Mouse (Mus musculus) left cerebral cortex, adult 8-10 months (tissue): ENCODE results near the gene Coro1c. TPM values are rescaled to one million over a fixed set of nuclear protein-coding genes. Genes with fewer than 3 reads are reported as not detected.

Experiments
- DNase-seq, 2 experiments: peaks; one replicate each; pipeline ENCODE4 v3.0.0; 2022; ENCODE audit warnings: low spot score in 2 of 2
- total RNA-seq, 4 experiments: library from RNA; stranded (reverse); gene quantifications; 2 replicates each; pipeline ENCODE4 v1.2.4; 2022

The Coro1c gene
- total RNA-seq, 4 experiments from 2014 or later, result 76.3 to 95.4 (median 86.2) TPM

DNA sequence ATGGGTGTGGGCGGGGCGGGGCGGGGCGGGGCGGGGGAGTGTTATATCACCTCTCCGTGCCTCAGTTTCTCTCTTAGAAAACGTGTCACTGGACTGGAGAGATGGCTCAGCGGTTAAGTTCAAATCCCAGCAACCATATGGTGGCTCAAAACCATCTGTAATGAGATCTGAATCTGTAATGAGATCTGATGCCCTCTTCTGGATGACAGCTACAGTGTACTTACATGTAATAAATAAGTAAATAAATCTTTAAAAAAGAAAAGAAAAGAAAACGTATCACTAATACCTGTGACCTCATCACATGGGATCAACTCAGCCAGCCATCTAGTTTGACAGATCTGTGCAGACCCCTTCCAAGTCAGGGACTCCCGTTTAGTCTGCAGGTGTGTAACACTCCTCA is 21.0 kb upstream of the Coro1c start:
- DNase-seq, result no peak

DNA sequence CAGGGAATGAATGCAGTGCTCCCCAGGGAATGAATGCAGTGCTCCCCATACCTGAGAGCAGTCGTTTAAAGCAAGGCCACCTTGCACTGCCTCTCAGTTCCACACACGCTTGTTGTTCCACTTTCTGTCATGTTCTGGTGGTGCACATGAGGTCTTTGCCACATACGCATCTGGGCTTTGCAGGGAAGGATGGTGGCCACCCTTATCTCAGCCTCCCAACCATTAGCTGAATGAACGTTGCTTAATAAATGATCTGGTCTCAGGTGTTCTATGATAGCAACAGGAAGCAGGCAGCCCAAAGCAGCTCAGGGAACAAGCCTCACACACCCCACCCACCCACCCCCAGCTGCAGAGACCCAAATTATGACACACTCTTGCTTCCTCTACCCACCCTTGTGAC is 16.1 kb upstream of the Coro1c start:
- no peak for DNase-seq

DNA sequence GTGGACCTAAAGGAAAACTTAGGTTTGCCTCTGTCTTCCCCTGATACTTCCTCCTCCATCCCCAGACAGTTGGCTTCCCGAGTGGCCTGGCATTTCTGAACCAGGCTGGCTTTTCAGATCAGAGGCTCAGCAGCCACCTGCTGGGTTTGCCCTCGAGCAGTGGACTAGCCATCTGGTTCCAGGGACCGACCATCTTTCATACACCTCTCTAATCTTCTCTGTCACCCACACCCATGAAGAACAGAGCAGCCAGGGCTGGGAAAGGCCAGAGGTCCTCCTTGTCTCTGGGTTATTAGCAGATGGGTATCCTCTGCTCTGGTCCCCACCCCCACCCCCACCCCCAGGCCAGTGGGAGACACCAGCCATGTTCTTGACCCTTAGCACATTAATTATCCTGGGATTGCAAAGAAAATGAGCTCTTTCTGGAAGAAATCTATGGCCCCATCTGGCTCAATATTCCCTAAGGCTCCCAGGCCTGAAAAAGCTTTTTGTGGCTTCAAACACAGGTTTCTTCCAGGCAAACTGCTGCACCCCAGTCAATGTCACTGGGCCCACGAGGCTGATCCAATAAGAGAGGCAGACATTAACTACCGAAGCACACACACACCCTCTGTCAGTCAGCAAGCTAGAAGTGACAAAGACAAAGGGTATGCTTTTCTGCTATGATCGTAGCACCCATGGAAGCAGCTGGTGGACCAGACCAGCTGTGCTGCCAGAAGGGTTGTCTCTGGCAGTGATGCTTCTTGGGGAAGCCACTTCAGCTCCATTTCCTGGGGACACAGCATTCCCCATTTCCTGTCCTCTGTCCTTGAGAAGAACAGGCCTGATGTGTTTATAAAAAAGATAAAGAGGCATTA is 13.0 kb upstream of the Coro1c start:
- no peak for DNase-seq

DNA sequence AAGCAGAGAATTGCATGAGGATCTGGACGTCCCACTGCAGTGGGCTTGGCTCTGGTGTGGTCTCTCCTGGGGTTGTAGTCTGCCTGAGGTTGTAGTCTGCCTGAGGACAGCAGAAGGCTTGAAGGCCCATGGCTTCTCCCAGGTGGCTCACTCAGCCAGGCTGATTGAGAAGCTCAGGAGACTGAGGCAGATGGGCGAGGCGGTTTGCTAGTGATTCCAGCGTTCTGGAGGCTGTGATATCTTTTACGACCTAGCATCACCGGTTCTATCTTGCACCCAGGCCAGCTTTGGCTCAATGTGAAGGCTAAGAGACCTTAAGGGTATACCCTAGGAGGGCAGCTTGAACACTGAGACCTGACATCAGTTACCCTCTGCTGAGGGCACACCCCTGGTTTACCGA is 10.5 kb upstream of the Coro1c start:
- DNase-seq, result no peak

DNA sequence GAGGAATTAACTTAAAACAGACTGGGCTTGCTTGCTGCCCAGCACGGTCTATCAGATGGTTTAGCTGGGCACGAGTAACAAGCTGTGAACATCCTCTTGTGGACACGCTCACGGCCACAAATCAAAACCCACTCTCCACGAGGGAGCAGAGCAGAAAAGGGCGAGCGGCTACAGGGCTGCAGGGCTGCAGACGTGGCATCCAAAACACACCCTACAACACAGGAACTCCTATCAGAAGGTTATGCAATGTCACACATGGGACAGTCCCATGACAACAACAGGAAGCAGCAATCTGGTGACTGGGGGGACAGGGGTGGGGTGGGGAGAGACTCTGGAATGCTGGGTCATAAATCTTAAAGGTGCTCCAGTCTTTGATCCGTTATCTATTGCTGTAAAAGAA is 10.1 kb upstream of the Coro1c start:
- no peak for DNase-seq

DNA sequence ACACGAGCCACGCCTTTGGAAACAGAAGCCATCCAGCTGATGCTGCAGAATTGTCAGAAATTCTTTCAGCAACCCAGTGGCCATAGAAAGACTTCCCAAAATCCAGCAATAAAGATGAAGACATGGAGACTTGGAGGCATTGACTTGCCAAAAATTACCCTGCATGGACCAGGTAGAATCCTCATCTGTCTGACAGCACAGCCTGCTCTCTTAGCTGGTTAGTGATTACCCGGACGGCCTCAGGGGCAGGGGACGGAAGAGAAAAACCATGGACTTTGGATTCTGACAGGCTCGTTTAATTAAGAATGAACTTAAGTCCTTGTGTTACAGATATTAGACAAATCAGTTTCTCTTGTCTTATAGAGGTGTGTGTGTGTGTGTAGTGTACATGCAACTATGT is 2.1 kb upstream of the Coro1c start:
- DNase-seq, result no peak

DNA sequence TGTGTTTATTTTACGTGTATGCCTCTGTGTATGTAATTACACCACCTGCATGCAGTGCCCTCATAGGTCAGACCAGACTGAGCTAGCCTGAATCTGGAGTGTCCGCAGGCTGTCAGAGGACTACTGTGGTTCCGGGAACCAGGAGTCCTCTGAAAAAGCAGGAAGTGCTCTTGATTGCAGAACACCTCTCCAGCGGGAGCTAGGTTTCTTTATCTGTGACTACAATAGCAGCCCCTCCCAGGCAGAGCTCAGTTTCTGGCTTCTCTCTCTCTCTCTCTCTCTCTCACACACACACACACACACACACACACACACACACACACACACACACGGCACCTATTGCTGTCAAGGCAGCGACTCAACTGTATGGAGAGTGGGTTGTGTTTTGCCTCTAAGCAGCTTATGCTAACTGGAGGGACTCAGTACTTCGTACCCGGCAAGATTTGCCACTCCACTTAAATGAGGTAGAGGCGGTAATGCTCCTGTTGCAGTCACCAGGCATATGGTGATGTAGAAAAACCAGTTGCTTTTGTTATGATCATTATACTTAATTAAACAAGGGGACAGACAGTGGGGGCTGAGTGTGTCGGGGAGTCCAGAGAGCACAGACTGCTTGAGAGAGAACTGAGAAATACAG is 1.6 kb upstream of the Coro1c start:
- DNase-seq, result peak in 1 of 2 experiments; percentile 43

DNA sequence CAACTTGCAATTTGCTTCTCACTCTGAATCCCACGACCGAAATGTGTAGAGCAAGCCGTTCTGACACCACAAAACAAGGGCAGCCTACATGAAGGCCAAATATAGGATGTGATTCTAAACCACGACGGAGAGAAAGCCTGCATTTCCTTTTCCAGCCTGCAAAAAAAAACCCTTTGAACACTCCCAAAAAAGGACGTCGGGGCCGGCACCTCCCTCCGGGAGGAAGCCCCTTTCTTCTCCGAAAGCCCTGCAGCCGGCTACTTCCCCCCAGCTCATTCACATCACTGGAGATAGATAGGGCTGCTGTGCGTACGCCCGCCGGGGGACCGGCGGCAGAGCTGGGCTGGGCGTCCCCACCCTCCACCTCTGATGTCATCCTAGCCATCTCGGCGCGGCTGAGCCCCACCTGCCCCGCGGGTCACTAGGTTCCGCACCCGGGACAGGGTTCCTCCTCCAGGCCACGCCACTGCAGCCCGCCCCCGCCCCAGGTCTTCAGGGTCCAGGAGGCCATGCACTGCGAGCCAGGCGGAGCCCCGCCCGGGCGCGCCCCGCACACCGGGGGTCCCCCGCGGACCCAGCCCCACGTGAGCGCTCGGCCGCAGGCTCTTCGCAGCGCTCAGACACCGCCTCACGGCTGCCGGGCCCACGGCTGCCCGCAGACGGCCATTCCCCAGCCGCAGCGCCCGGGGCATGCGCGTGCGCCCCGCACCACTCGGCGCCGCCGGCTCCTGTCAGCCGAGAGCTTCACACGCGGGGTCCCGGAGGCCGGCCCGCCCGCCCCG is 581 bp downstream of the Coro1c start:
- DNase-seq, result peak in 1 of 2 experiments; percentile 41

DNA sequence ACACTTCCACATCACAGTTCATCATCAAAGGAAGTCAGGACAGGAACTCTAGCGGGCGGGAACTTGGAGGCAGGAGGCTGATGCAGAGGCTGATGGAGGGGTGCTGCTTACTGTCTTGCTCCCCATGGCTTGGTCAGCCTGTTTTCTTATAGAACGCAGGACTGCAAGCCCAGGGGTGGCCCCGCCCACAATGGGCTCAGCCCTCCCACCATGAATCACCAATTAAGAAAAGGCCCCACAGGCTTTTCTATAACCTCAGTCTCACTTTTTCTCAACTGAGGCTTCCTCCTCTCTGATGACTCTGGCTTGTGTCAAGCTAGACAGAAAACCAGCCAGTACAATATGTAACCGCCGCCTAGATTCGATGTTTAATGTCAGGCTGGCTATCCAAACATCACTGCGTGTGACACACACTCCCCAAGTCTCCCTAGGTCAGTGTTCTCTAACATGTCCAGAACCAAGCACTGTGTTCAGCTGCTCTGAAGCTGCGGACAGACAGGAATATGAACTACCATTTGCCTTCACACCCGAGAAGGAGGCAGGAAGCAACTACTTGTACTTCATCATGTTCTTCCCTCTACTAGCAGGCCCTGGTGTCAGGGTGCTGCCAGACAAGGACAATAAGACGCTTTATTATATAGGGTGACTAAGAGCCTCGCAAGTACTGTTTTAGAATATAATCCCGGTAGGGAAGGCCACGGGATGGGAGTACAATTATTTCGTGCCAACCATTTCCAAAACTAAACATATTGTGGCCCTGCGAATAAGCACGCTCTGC is 1.4 kb downstream of the Coro1c start:
- DNase-seq, result no peak

DNA sequence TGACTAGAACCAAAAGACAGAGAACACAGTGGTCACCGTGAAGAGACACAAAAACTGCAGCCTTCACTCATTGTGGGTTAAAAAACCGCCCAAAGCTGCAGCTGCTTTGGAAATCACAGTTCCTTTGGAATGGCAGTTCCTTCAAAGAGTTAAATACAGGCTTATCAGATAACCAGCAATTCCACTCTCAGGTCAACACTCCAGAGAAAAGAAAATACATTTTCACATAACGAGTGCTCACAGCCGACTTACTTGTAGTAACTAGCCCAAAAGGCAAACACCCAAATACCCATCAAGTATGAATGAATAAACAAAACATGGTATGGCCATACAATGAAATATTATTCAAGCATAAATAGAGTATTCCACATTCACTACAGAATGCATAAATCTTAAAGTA is 3.6 kb downstream of the Coro1c start:
- DNase-seq, result no peak

DNA sequence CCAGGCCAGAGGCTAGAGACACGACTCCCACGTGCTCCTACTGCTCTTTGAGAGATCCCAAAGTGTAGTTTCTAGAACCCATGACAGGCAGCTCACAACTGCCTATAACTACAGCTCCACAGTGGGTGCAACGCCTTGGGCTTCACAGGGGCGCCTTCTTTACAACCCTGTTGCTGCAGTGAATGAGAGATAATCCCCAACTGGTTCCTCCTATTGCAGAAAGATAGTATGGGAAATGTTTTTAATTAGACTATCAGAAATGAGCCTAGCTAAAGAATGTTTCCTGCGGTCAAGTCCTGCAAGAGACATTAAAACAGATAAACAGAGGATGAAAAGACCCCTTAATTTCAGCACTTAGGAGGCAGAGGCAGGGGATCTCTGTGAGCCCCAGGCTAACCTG is 5.6 kb downstream of the Coro1c start:
- DNase-seq, result no peak

DNA sequence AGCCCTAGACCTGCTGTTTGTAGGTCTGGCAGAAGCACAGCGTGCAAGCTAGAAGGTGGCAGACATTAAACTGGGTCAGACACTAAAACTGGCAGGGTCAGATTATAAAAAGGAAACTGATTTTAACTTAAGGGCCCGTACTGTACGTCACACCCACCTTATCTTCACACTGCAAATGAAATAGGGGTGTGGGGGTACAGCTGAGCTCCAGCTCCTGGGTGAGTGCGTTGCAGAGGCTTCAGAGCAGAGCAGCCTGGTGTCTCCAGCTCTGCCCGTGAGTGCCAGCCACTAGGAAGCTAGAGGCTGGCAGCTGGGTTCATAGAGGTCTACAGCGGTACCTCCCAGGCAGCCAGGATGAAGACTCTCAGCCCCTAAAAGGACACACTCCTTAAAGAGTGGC is 6.5 kb downstream of the Coro1c start:
- DNase-seq, result no peak

DNA sequence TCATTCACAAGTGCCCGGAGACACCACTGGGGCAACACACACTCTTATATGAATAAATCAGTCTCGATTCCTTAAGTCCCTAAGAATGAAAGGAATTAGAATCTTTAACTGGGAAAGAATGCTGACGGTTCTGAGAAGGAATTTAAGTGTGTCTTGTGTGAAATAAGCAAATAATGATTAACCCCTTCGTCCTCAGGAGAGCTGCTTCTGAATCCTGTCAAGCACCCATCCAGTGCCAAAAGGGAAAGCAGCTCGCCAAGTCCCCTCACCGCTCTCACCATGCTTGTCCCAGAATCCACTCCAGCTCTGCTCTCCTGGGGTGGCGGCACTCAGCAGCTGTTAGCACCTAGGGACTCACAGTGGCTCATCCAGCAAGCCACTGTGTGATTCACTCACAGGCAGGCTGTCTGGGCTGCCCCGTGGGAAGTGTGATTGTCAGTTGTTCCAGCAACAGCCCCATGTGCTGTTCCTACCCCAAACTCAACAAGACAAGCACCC is 7.4 kb downstream of the Coro1c start:
- DNase-seq, result peak in 1 of 2 experiments; percentile 58

DNA sequence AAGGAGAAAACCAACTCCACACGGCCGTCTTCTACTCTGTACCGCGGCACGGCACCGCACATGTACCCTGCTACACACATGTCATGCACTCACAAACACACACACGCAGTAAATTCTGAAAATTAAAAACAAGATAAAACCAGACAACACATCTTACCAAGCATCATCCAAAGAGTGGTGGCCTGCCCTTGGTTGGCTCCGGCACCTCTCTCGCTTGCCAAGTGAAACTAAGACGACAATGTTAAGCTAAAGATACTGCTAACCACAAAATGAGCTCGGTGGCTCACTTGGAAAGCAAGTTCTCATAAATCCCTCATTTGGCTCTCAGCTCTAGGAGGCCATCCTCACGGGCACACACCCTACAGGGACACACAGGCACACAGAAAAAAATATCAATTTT is 9.0 kb downstream of the Coro1c start:
- no peak for DNase-seq

DNA sequence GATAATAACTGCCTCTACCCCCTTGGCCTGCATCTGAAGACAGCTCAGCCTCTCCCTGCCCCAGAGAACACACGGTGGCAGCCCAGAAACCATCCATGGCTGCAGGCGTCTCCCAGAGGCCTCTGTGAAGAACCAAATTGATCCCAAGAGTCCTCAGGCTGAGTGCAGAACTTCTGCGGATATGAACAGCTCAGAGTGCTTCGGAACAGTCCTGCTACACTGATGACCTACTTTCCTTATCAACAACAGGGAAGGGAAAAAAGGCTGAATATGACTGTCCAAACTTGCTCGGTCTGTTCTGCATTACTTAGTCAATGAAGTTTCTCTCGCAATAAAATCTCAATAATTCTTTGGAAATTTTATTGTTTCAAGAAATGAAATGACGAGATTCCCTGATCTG is 16.6 kb downstream of the Coro1c start:
- DNase-seq, result no peak

DNA sequence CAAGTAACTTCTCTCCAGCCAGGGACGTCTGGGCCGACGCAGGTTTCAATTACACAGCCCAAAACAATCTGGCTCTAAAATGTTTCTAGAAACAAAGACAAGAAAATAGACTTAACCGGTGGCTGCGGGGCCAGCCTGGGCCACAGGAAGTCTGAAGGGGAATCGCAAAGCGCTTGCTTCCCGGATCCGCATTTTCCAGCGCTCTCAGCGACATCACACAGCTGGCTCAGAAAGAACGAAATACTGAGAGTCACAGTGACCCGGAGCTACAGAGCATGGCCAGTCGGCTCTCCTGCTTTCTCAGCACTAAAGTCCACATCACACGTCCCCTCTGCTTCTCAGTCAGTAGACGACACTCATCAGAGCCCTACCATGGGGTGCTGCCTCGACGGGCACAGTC is 17.7 kb downstream of the Coro1c start:
- no peak for DNase-seq

DNA sequence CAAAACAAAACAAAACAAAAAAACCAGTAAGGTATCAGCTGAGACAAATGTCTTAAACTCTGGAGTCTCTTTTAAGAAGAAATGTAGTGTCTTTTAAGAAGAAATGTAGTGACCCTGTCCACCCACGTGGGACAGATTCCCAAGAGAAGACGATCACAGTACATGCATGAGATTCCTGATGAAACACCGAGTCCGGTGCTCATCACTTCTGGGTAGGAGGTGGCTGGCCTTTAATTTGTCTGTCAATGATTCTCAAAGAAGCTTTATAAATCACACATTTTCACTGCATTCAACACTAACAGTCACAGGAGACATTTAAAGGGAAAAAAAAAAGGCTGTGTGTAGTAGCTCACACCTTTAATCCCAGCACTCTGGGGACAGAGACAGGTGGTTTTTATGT is 18.6 kb downstream of the Coro1c start:
- DNase-seq, result no peak

DNA sequence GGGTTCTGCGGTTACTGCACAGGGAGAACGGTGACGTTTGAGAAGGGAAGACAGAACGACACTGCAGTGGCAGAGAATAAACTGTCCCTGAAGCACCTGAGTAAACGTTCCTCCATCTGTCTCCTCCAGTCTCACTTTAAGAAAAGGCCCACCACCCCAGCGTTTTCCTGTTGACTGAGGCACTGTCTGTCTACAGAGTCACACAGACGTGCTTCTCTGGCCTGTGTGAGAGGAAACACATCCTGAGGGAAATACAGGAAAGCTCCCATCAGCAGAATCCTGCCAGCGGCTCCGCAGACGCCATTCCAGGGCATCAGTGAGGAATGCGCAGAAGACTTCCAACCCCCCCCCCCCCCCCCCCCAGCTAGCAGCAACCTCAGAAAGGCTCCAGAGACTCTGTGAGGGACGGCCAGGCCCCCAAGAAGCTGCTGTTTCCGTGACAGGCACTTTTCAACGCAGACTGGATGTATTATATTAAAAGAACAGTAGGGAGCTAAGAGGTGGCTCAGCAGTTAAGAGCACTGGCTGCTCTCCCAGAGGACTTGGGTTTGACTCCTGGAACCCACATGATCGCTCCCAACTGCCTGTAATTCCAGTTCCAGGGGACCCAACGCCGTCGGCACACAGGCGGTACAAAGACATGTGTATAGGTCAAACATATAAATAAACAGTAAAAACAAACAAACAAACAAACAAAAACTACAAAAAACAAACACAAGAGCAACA is 19.2 kb downstream of the Coro1c start:
- no peak for DNase-seq

DNA sequence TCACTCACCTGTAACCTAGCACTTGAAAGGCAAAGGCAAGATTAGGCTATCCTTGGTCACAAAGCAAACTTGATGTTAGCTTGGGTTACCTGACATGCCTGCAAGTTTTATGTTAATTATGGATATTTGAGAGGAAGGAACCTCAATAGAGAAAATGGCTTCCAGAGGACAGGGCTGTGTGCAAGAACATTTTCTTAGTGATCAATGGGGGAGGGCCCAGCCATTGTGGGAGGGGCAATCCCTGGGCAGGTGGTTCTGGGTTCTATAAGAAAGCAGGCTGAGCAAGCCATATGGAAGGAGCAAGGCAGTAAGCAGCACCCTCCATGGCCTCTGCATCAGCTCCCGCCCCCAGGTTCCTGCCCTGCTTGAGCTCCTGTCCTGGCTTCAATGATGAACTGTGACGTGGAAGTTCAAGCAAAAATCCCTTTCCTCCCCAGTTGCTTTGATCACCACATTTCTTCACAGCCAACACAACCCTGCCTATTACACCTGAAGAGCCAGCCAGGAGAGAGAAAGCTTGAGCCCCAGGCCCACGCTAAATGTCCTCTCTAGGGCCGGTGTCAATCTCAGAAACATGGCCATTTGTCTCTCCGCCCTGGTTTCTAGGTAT is 20.3 kb downstream of the Coro1c start:
- DNase-seq, result no peak

DNA sequence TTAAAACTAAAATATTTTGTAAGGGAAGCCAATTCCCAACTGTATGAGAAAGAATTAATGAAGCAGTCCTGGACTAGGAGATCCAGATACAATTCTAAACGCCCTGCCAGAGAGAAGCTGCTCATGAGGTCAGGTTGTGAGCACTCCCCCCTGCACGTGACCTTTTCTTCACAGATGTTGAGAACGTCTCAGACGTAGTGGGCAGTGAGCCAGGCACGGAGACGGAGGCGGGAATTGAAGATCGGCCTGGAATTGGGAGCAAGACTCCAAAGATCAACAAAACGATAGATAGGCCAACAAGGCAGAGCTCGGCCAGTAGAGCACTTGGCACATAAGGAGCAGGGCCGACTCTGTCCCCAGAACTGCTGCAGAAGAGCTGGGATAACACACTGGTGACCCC is 21.4 kb downstream of the Coro1c start:
- DNase-seq, result no peak
